Mouse (Mus musculus): ENCODE measurements at regions not wholly inside any gene's neighbourhood (a gene's known extent, or its start where the extent isn't known, plus 50 kb on each side); places are given as distances from the start of the nearest gene placed in this dataset.
A peak's percentile ranks its signal among the peaks of the same experiment; 100 is the strongest.

GRCm38 (mm10) chr6:84329106-84329505 lies 264.6 kb downstream of the Cyp26b1 start:
- H3K79me2 ChIP-seq (ENCODE audit: control insufficient read depth, insufficient read depth): no peaks in the 10 kb centered on the region
- H3ac ChIP-seq (ENCODE audit: control insufficient read depth, insufficient read length, low read depth): no peak overlapping the region
- H3K79me3 ChIP-seq (ENCODE audit: low read depth): no peaks in the 10 kb centered on the region
- no peak for TF ChIP-seq MYOG (IDR thresholded peaks at IDR 0.05; ENCODE audit: control insufficient read depth, extremely low read depth, insufficient read length)
- no peak for TF ChIP-seq CTCF (IDR thresholded peaks at IDR 0.05; ENCODE audit: control insufficient read depth, insufficient read depth, insufficient read length)
- no peak for TF ChIP-seq CEBPB (IDR thresholded peaks at IDR 0.05; ENCODE audit: low read depth)
- no peak for TF ChIP-seq FOSL1 (IDR thresholded peaks at IDR 0.05; ENCODE audit: insufficient read depth, low read length, poor library complexity, severe bottlenecking)
- no peak for TF ChIP-seq MYOD1 (IDR thresholded peaks at IDR 0.05; ENCODE audit: control insufficient read depth, insufficient read length, low read depth)
- TF ChIP-seq MAX (IDR thresholded peaks at IDR 0.05): no peak
- no peak for TF ChIP-seq USF1 (IDR thresholded peaks at IDR 0.05; ENCODE audit: low read depth)
- no peaks in the 10 kb centered on the region for H3K27me3 ChIP-seq (ENCODE audit: control insufficient read depth, insufficient read depth, insufficient read length)
- no peaks in the 10 kb centered on the region for H3K36me3 ChIP-seq (ENCODE audit: control insufficient read depth, insufficient read depth)
- H3K4me3 ChIP-seq (ENCODE audit: insufficient read depth, poor library complexity, severe bottlenecking): no peak overlapping the region

DNA sequence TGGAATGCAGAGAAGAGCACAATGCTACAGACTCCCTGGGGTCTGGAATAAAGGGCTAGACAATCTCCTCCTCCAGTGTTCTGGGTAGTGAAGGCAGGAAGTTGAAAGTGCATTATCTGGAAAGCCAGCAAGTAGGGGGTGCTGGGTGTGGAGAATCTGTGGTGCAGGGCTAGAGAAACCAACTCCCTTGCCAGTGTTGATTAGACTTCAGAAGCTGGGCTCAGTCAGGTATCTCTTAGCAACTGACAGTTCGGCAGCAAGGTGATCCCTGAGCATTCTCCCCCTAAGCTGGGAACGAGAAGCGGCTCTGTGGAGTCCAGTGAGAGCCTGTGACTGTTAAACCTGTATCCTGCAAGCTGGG lies 265.7 kb downstream of the Cyp26b1 start:
- Histone ChIP-seq H3ac (ENCODE audit: control insufficient read depth, insufficient read length, low read depth) (no peak overlapping the region), H3K27me3 (ENCODE audit: control insufficient read depth, insufficient read depth, insufficient read length) (no peaks in the 10 kb centered on the region)
- TF ChIP-seq MAX (IDR thresholded peaks at IDR 0.05) (no peak), CTCF (IDR thresholded peaks at IDR 0.05; ENCODE audit: control insufficient read depth, insufficient read depth, insufficient read length) (no peak), FOSL1 (IDR thresholded peaks at IDR 0.05; ENCODE audit: insufficient read depth, low read length, poor library complexity, severe bottlenecking) (no peak), MYOG (IDR thresholded peaks at IDR 0.05; ENCODE audit: control insufficient read depth, extremely low read depth, insufficient read length) (no peak)

DNA sequence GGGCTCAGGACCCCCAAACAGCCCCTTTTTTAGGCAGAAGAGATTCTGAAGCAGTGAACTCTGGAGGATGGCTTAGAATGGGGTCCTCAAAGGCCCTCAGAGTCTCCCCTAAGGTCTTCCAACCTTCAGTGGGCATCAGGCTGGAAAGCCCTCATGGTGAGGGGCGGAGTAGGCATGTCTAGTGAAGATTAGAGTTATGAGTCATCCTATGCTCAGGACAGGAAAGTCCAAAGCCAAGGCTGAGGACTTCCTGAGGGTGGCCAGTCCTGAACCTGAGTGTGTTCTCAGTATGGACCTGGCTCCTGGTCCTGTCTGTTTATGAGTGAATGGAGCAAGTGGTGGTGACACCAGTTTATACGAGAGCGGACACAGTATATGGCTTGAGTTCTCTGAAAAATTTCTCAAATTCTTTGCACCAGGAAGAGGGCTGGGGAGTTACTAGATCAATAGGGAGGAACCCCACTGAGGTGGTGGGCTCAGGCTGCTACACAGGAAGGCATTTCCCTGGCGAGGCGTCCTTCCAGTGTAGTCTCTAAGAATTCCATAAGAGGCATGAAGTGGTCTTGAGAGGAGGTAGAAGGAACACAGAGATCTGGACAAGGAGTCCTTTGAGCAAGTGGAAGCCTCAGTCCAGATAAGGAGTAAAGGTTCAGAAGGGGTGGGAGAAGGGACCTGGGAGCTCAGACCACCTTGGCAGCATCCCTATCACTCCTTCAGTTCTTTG lies 266.2 kb downstream of the Cyp26b1 start:
- no peaks in the 10 kb centered on the region for H3K36me3 ChIP-seq (ENCODE audit: control insufficient read depth, insufficient read depth)
- no peaks in the 10 kb centered on the region for H3K79me2 ChIP-seq (ENCODE audit: control insufficient read depth, insufficient read depth)
- H3K79me3 ChIP-seq (ENCODE audit: low read depth): no peaks in the 10 kb centered on the region
- no peaks in the 10 kb centered on the region for H3K27me3 ChIP-seq (ENCODE audit: control insufficient read depth, insufficient read depth, insufficient read length)
- H3K4me3 ChIP-seq (ENCODE audit: insufficient read depth, poor library complexity, severe bottlenecking): no peak overlapping the region
- H3ac ChIP-seq (ENCODE audit: control insufficient read depth, insufficient read length, low read depth): no peak overlapping the region
- TF ChIP-seq USF1 (IDR thresholded peaks at IDR 0.05; ENCODE audit: low read depth) (no peak), CTCF (IDR thresholded peaks at IDR 0.05; ENCODE audit: control insufficient read depth, insufficient read depth, insufficient read length) (no peak), CEBPB (IDR thresholded peaks at IDR 0.05; ENCODE audit: low read depth) (no peak), MAX (IDR thresholded peaks at IDR 0.05) (no peak), MYOD1 (IDR thresholded peaks at IDR 0.05; ENCODE audit: control insufficient read depth, insufficient read length, low read depth) (no peak), FOSL1 (IDR thresholded peaks at IDR 0.05; ENCODE audit: insufficient read depth, low read length, poor library complexity, severe bottlenecking) (no peak)

More for the DNA sequence above, 265.7 kb downstream of the Cyp26b1 start:
- Histone ChIP-seq H3K4me3 (ENCODE audit: insufficient read depth, poor library complexity, severe bottlenecking) (no peak overlapping the region), H3K79me3 (ENCODE audit: low read depth) (no peaks in the 10 kb centered on the region), H3K36me3 (ENCODE audit: control insufficient read depth, insufficient read depth) (no peaks in the 10 kb centered on the region), H3K79me2 (ENCODE audit: control insufficient read depth, insufficient read depth) (no peaks in the 10 kb centered on the region)

- H3K79me3 ChIP-seq (ENCODE audit: low read depth): no peaks in the 10 kb centered on the region
- peak; percentile 44 for TF ChIP-seq MYOD1 (IDR thresholded peaks at IDR 0.05; ENCODE audit: control insufficient read depth, insufficient read length, low read depth)
- no peak for TF ChIP-seq MAX (IDR thresholded peaks at IDR 0.05)
- H3K27me3 ChIP-seq (ENCODE audit: control insufficient read depth, insufficient read depth, insufficient read length): no peaks in the 10 kb centered on the region
- no peak overlapping the region for H3ac ChIP-seq (ENCODE audit: control insufficient read depth, insufficient read length, low read depth)
- no peaks in the 10 kb centered on the region for H3K36me3 ChIP-seq (ENCODE audit: control insufficient read depth, insufficient read depth)
- no peaks in the 10 kb centered on the region for H3K79me2 ChIP-seq (ENCODE audit: control insufficient read depth, insufficient read depth)
- H3K4me3 ChIP-seq (ENCODE audit: insufficient read depth, poor library complexity, severe bottlenecking): no peak overlapping the region
Observed at GRCm38 (mm10) chr6:84325384-84326114, 268.2 kb downstream of the Cyp26b1 start.

DNA sequence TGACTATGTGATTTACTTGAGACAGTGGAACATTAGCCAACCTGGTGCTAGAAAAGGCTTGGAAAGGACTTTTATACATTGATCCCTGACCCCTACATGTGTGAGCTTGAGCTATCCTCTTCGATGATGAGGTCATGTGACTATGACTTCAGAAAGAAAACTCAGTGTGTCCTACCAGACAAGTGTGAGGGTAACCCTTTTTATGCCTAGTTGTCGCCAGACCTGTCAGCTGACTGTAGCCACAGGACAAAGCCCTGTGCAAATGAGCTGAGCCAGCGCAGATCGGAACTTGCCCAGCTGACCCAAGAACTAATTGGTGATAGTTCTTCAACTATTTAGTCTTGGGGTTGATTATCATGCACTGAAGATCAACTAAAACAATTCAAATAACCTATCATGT lies 269.5 kb downstream of the Cyp26b1 start:
- Histone ChIP-seq H3K79me2 (ENCODE audit: control insufficient read depth, insufficient read depth) (no peaks in the 10 kb centered on the region), H3K27me3 (ENCODE audit: control insufficient read depth, insufficient read depth, insufficient read length) (no peaks in the 10 kb centered on the region), H3K36me3 (ENCODE audit: control insufficient read depth, insufficient read depth) (no peaks in the 10 kb centered on the region), H3K4me3 (ENCODE audit: insufficient read depth, poor library complexity, severe bottlenecking) (no peak overlapping the region), H3ac (ENCODE audit: control insufficient read depth, insufficient read length, low read depth) (no peak overlapping the region), H3K79me3 (ENCODE audit: low read depth) (no peaks in the 10 kb centered on the region)
- TF ChIP-seq MYOG (IDR thresholded peaks at IDR 0.05; ENCODE audit: control insufficient read depth, extremely low read depth, insufficient read length) (no peak), CEBPB (IDR thresholded peaks at IDR 0.05; ENCODE audit: low read depth) (no peak), MYOD1 (IDR thresholded peaks at IDR 0.05; ENCODE audit: control insufficient read depth, insufficient read length, low read depth) (no peak), USF1 (IDR thresholded peaks at IDR 0.05; ENCODE audit: low read depth) (no peak), CTCF (IDR thresholded peaks at IDR 0.05; ENCODE audit: control insufficient read depth, insufficient read depth, insufficient read length) (no peak), FOSL1 (IDR thresholded peaks at IDR 0.05; ENCODE audit: insufficient read depth, low read length, poor library complexity, severe bottlenecking) (no peak), MAX (IDR thresholded peaks at IDR 0.05) (no peak)

DNA sequence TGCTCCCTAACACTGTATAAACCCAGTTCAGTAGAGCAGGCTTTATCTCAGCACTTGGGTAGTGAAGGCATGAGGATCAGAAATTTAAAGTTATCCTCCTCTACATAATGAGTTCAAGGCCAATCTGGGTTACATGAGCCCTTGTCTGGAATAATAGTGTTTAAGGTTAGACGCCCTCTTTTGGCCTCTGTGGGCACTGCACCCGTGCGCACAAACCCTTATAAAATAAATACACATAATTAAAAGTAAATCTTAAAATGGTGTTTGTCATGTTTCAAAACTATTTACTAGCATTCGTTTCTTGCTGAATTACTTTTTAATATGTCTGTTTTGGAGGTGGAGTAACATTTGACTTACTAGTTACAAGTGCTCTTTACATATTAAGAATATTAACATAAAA lies 271.2 kb downstream of the Cyp26b1 start:
- no peaks in the 10 kb centered on the region for H3K79me2 ChIP-seq (ENCODE audit: control insufficient read depth, insufficient read depth)
- no peak for TF ChIP-seq CEBPB (IDR thresholded peaks at IDR 0.05; ENCODE audit: low read depth)
- H3K36me3 ChIP-seq (ENCODE audit: control insufficient read depth, insufficient read depth): no peaks in the 10 kb centered on the region
- H3K79me3 ChIP-seq (ENCODE audit: low read depth): no peaks in the 10 kb centered on the region
- no peaks in the 10 kb centered on the region for H3K27me3 ChIP-seq (ENCODE audit: control insufficient read depth, insufficient read depth, insufficient read length)
- no peak overlapping the region for H3ac ChIP-seq (ENCODE audit: control insufficient read depth, insufficient read length, low read depth)
- H3K4me3 ChIP-seq (ENCODE audit: insufficient read depth, poor library complexity, severe bottlenecking): no peak overlapping the region

Data from C2C12 (cell line).